Mouse (Mus musculus): ENCODE results near the gene Slx4ip. TPM values are rescaled to one million over a fixed set of nuclear protein-coding genes. Genes with fewer than 3 reads are reported as not detected.

Slx4ip gene
- polyA plus RNA-seq, 1 experiment from 2014 or later: 4.2 TPM

DNA sequence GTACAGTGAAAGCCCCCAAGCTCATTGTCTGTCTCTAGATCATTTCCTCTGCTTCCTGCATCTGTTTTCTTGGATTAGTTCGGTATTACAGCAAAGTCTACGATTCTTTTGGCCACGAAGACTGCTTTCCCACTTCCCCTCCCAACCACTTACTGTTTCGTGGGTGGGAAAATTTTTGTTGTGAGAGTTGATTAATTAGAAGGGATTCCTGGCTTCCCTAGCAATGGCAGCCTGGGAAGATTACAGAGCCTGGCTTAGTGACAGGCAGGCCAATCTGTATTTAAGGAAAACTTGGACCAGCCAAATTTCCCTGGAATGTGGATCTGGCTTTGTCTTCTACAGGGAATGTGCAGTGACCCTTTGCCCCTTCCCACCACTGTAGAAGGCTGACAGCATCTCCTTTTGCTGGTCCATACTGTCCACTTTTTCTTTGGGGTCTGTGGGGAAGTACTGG, 21.0 kb downstream of the Slx4ip start:
- WGBS: 49% methylated on average over 4 of the region's 4 CpGs
- no peak overlapping the region for H3K9ac ChIP-seq
- no peaks in the 10 kb centered on the region for H3K27me3 ChIP-seq (replicated peaks)
- peak overlapping the region; percentile 63 for H3K27ac ChIP-seq (replicated peaks)
- H3K36me3 ChIP-seq: no peaks in the 10 kb centered on the region
- no peak for ATAC-seq (ENCODE audit: extremely low read depth, insufficient number of reproducible peaks, low FRiP score, low TSS enrichment)
- H3K4me1 ChIP-seq: peaks cover 15% of the 10 kb centered on the region
- H3K4me2 ChIP-seq: no peak overlapping the region
- no peak overlapping the region for H3K4me3 ChIP-seq
- no peaks in the 10 kb centered on the region for H3K9me3 ChIP-seq

DNA sequence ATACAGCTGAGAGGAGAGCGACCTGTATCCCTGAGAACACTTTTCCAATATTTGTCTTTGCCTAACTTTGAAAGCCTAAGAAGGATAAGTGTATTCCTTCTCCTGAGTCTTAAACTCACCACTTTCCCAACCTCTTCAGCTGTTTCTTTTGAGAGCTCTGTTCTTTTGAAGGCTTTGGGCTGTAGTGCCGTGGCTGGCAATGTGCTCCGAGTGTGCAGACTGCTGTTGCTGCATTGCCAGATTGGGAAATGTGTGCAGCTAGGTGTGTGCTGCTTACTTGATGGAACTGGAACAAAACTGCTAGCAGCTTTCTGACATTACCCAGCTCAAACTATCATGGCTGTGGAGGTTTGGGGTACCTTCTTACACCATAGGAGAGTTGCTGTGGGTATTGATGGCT, 22.0 kb downstream of the Slx4ip start:
- 76% methylated on average over 3 of the region's 3 CpGs for whole genome bisulfite sequencing
- Histone ChIP-seq H3K4me3 (no peak overlapping the region), H3K4me1 (peaks cover 15% of the 10 kb centered on the region), H3K27me3 (replicated peaks) (no peaks in the 10 kb centered on the region), H3K4me2 (no peak overlapping the region), H3K9ac (no peak overlapping the region; the same call in 1 of the 2 replicates), H3K9me3 (no peaks in the 10 kb centered on the region), H3K36me3 (no peaks in the 10 kb centered on the region), H3K27ac (replicated peaks) (no peak overlapping the region)
- ATAC-seq (ENCODE audit: extremely low read depth, insufficient number of reproducible peaks, low FRiP score, low TSS enrichment): no peak

DNA sequence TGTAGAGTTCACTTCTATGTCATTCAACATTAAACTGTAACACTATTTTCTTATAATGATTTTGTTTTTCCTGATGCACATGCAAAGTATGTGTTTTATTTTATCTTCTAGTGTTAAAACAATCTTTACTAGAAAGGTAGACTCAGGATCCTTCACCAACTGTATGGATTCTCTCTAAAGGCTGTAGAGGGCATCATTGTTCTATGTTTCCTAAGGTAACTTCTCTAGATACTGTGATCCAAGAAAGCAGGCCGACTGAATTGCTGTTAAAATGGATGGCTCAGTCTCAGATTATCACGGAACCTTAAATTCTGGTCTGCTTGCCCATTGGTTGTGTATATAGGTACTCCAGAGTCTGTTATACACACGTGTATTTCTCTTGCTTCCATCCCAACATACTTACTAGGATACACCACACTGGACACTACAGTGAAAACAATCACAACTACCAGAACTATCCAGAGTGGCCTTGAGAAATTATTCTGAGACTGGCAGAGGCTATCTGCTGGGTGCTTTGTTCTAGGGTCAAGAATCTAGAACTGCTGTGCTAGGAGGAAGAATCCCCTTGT, 23.4 kb downstream of the Slx4ip start:
- H3K36me3 ChIP-seq: no peaks in the 10 kb centered on the region
- 33% methylated on average over 3 of the region's 3 CpGs for WGBS
- H3K4me2 ChIP-seq: no peak overlapping the region
- no peaks in the 10 kb centered on the region for H3K27me3 ChIP-seq (replicated peaks)
- ATAC-seq (ENCODE audit: extremely low read depth, insufficient number of reproducible peaks, low FRiP score, low TSS enrichment): no peak
- no peak overlapping the region for H3K27ac ChIP-seq (replicated peaks)
- no peaks in the 10 kb centered on the region for H3K9me3 ChIP-seq
- no peak overlapping the region for H3K9ac ChIP-seq
- H3K4me3 ChIP-seq: no peak overlapping the region
- H3K4me1 ChIP-seq: peaks cover 16% of the 10 kb centered on the region

DNA sequence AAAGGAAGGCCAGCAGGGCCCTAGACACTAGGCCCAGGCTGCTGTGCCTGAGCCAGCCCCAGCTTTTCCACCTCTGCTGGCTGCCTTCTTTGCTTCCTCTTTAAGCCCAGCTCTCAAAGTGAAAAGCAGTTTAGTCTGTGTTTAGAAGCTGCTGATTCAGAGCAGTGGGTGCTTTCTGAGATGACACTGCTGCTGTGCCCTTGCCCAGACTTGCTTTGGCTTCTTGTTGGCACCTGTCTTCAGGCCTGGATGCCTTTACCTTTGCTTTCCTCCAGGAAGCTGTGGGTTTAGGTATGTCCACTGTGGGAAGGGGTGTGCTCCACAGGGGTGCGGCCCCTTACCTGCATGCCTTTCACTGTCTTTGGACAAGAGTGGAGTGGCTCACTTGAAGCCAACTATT, 28.4 kb downstream of the Slx4ip start:
- Histone ChIP-seq H3K36me3 (no peaks in the 10 kb centered on the region), H3K9me3 (no peaks in the 10 kb centered on the region), H3K4me2 (no peak overlapping the region), H3K27me3 (replicated peaks) (no peaks in the 10 kb centered on the region), H3K27ac (replicated peaks) (no peak overlapping the region), H3K4me3 (no peak overlapping the region), H3K4me1 (peaks cover 21% of the 10 kb centered on the region), H3K9ac (no peak overlapping the region)
- ATAC-seq (ENCODE audit: extremely low read depth, insufficient number of reproducible peaks, low FRiP score, low TSS enrichment): no peak
- WGBS: 83% methylated on average over 1 of the region's 1 CpGs

DNA sequence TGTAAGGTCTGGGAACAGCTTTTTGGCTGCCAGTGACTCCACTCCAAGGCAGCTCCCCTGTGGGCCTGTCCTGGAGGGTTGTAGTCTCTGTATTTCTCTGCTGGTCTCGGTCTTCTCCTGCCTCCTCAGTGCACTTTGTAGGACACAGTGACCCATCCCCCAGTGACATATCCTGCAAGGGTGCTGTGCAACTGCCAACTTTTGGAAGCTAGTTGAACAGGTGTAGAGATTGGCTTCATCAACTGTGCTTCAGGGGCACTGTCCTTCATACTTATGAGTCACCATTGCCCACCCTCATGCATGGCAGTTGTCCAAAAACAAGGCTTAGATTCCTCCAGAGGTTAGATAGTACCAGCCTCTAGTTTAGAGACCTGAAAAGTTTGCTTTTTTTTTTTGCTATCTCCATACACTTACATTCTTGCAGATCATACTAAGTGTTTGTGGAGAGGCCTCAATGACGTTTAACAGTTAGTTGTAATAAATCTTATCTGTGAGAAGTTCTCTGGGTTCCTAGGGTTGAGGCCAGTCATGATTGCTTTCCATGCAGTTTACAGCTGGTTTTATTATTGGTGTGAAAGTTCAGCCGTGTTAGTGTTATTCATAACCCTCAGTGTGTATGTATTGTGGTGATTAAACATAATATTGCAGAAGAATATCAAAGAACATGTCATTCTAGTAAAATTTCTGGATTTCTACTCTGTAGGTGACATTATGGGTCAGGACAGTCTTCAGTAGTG, 29.4 kb downstream of the Slx4ip start:
- no peak overlapping the region for H3K4me3 ChIP-seq
- H3K36me3 ChIP-seq: no peaks in the 10 kb centered on the region
- H3K27me3 ChIP-seq (replicated peaks): no peaks in the 10 kb centered on the region
- H3K4me1 ChIP-seq: peaks cover 21% of the 10 kb centered on the region
- WGBS: 56% methylated on average over 3 of the region's 3 CpGs
- no peak overlapping the region for H3K4me2 ChIP-seq
- no peak overlapping the region for H3K9ac ChIP-seq
- H3K9me3 ChIP-seq: no peaks in the 10 kb centered on the region
- H3K27ac ChIP-seq (replicated peaks): peak overlapping the region; percentile 4
- no peak for ATAC-seq (ENCODE audit: extremely low read depth, insufficient number of reproducible peaks, low FRiP score, low TSS enrichment)

DNA sequence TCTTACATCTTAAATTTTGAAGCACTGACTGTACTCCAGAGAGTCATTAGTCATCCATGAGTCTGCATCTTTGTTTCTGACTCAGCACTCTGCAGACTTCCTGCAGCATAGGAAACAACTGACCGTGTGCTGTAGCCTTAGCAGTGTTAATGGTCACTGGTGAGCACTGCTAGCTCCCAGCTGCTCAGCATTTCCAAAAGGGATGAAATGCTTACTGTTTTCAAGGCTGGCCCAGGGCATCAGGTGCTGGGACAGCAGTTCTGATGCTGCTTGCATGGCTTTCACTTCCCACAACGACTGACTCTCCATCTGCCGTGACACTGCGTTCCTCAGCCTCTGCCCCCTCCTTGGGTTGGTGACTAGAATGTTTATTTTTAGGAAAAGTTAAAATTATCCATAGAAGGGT, 30.0 kb downstream of the Slx4ip start:
- 49% methylated on average over 4 of the region's 4 CpGs for WGBS
- Histone ChIP-seq H3K36me3 (no peaks in the 10 kb centered on the region), H3K4me2 (peak overlapping the region; percentile 12; the same call in 1 of the 2 replicates), H3K27me3 (replicated peaks) (no peaks in the 10 kb centered on the region), H3K4me1 (peaks cover 21% of the 10 kb centered on the region), H3K4me3 (no peak overlapping the region), H3K9ac (no peak overlapping the region), H3K9me3 (no peaks in the 10 kb centered on the region), H3K27ac (replicated peaks) (peak overlapping the region; percentile 46)
- ATAC-seq (ENCODE audit: extremely low read depth, insufficient number of reproducible peaks, low FRiP score, low TSS enrichment): peak; percentile 93

DNA sequence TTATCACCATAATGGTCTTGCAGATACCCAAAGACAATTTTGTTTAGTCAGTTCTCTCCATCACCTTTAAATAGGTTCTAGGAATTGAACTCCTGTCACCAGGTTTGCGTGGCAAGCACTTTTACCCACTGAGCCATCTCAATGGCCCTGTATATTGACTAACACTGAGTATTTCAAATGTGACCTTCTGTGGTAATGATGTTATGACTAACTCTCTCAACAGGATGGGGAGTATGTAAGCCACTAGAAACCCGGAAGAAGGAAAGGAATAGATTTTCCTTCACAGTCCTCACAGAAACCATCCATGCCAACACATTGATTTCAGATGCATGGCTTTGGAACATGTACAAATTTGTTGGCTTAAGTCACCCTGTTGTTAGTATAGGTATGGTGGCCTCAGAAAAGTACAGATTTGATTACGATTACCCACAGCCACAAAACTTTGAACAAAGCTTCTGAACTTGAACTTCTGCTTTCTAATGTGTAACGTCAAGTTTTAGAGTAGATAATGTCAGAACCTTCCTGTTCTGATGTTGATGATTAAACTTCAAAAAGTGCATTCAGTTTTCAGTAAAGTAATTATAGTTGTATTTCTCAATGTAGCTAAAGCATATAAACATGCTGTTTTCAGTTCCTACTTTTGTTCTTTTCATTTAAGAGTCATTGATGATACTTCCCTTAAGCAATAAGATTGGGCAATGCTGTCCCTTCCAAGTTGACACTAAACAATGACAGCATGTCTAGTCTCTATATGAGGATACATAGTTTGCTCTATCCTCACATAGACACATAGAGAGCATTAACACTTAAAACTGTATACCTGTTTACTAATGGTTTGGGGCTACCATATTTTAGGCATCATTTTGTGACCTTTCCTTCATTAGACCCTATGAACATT, 45.6 kb downstream of the Slx4ip start:
- WGBS: 87% methylated on average over 4 of the region's 4 CpGs
- no peak for ATAC-seq (ENCODE audit: extremely low read depth, insufficient number of reproducible peaks, low FRiP score, low TSS enrichment)
- Histone ChIP-seq H3K36me3 (no peaks in the 10 kb centered on the region), H3K27ac (replicated peaks) (no peak overlapping the region), H3K4me2 (no peak overlapping the region), H3K9ac (no peak overlapping the region), H3K27me3 (replicated peaks) (no peaks in the 10 kb centered on the region), H3K9me3 (no peaks in the 10 kb centered on the region), H3K4me3 (no peak overlapping the region), H3K4me1 (no peaks in the 10 kb centered on the region)

DNA sequence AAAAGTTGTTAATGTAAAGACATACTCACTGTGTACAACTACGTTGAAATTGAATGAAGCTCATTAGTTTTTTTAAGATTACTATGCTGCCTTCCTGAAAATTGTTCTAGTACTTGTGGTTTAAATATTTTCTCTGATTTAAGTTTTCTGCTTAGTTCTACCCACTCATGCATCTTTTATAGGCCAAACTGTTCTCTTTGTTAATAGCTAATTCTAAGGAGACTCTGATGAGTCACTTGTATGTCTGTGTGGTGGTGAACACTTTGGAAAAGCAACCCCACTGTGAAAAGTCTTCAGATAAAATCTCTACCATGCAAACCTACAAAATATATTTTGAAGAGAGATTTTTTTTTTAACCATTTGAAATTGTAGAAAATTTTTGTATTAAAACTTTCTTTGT, 47.2 kb downstream of the Slx4ip start:
- Histone ChIP-seq H3K9ac (no peak overlapping the region), H3K27ac (replicated peaks) (no peak overlapping the region), H3K36me3 (no peaks in the 10 kb centered on the region), H3K4me2 (no peak overlapping the region), H3K4me3 (no peak overlapping the region), H3K4me1 (no peaks in the 10 kb centered on the region), H3K9me3 (no peaks in the 10 kb centered on the region), H3K27me3 (replicated peaks) (no peaks in the 10 kb centered on the region)
- 90% methylated on average over 1 of the region's 1 CpGs for WGBS
- no peak for ATAC-seq (ENCODE audit: extremely low read depth, insufficient number of reproducible peaks, low FRiP score, low TSS enrichment)

DNA sequence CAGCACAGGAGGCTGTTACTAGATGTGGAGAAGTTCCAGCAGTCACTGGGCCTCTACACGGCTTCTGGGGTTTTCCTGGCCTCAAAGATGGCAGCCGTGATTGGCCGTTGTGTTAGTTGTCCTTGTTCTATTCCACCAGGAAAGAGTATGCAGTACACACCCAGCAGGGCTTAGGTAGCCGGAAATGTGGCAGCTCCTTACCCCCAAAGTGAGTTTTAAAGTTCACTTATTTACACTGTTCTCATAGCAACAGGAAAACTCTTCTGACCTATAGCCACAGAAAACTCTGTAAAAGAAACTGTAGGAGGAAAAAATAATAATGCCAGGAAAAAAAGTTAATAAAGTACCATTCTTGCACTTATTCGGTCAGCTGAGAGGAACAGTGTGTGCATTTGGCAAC, 55.3 kb downstream of the Slx4ip start:
- H3K27me3 ChIP-seq (replicated peaks): no peaks in the 10 kb centered on the region
- no peak overlapping the region for H3K4me3 ChIP-seq
- no peak overlapping the region for H3K9ac ChIP-seq
- no peak for ATAC-seq (ENCODE audit: extremely low read depth, insufficient number of reproducible peaks, low FRiP score, low TSS enrichment)
- H3K9me3 ChIP-seq: no peaks in the 10 kb centered on the region
- no peaks in the 10 kb centered on the region for H3K36me3 ChIP-seq
- H3K27ac ChIP-seq (replicated peaks): no peak overlapping the region
- no peak overlapping the region for H3K4me2 ChIP-seq
- H3K4me1 ChIP-seq: peaks cover 33% of the 10 kb centered on the region
- WGBS: 77% methylated on average over 5 of the region's 5 CpGs

DNA sequence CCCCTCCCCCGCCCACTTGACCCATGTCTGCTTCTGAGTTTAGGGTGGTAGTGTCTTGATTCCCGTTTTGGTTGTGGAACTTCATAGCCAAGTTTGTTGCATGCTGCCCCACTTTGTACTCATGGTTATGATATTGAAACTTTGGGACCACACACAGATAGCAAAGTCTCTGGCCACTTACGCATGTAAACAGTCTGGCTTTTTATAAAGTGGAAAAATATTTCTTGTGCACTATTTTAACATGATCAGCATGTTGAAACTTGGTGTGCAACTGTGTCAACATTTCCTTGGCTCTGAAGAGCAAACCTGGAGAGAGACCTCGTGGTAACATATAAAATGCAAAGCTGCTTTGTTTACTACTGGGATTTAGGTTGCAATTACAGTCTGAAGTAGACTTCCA, 56.5 kb downstream of the Slx4ip start:
- H3K9ac ChIP-seq: no peak overlapping the region
- H3K27me3 ChIP-seq (replicated peaks): no peaks in the 10 kb centered on the region
- 54% methylated on average over 4 of the region's 4 CpGs for WGBS
- H3K9me3 ChIP-seq: no peaks in the 10 kb centered on the region
- no peaks in the 10 kb centered on the region for H3K36me3 ChIP-seq
- no peak overlapping the region for H3K4me3 ChIP-seq
- no peak overlapping the region for H3K4me2 ChIP-seq
- H3K4me1 ChIP-seq: peaks cover 41% of the 10 kb centered on the region
- H3K27ac ChIP-seq (replicated peaks): peak overlapping the region; percentile 46; the same call in 1 of the 2 replicates
- ATAC-seq (ENCODE audit: extremely low read depth, insufficient number of reproducible peaks, low FRiP score, low TSS enrichment): no peak

DNA sequence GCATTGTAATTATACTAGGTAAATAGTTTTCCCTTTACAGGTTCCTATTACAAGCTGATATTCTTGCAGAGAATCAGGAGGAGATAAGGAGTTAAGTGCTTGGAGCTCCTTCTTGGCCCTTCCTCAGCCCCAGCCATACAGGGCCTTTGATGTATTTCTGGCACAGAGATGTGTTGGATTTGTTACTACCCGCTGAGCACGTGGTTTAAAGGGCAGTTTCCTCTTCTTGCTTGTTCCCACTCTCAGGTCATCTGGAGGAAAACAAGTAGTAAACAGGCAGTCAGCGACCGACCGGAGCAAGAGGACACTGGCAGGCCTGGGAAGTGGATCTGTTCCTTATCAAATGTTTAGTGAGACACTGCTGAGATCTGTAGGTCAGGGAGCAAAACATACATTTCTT, 56.9 kb downstream of the Slx4ip start:
- WGBS: 6% methylated on average over 5 of the region's 5 CpGs
- no peak overlapping the region for H3K9ac ChIP-seq
- no peaks in the 10 kb centered on the region for H3K27me3 ChIP-seq (replicated peaks)
- no peak overlapping the region for H3K4me2 ChIP-seq
- no peak overlapping the region for H3K4me3 ChIP-seq
- peaks cover 41% of the 10 kb centered on the region for H3K4me1 ChIP-seq
- H3K27ac ChIP-seq (replicated peaks): peak overlapping the region; percentile 46
- ATAC-seq (ENCODE audit: extremely low read depth, insufficient number of reproducible peaks, low FRiP score, low TSS enrichment): no peak
- no peaks in the 10 kb centered on the region for H3K36me3 ChIP-seq
- H3K9me3 ChIP-seq: no peaks in the 10 kb centered on the region
